Mouse (Mus musculus): Measurements from ENCODE around the gene Rpl10l. TPM values are rescaled to one million over a fixed set of nuclear protein-coding genes. Genes with fewer than 3 reads are reported as not detected.

The Rpl10l gene
- not detected for total RNA-seq (2021)
- long read RNA-seq, experiment 1: 0 reads
- long read RNA-seq, experiment 2: 0 reads

DNA sequence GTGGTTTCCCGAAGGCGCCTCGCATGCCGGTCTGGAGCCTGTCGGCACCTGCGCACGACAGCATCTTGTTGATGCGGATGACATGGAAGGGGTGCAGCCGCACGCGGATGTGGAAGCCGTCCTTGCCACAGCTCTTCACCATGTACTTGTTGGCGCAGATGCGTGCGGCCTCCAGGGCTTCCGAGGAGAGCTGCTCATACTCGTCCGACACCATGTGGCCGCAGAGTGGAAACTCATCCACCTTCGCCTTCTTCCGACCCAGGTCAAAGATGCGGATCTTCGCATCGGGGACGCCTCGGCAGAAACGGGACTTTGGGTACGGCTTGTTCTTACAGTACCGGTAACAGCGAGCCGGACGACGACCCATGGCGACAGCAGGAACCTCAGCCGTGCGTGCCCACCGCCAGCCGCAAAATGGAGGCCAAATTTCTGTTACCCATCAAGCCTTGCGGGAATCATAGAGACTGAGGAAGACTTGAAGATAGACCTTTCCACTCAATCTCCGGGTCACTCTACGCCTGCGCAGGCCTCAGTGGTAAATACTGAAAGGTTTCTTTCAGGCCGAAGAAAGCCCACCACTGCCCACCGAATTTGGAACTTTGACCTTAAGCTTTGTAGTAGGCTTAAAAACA is at the start of gene Rpl10l:
Gene Rpl10l (minus strand): TSS at position 411 of the 632 bp plus-strand sequence.
- no peak for DNase-seq (ENCODE audit: low spot score in 2 of 2)

DNA sequence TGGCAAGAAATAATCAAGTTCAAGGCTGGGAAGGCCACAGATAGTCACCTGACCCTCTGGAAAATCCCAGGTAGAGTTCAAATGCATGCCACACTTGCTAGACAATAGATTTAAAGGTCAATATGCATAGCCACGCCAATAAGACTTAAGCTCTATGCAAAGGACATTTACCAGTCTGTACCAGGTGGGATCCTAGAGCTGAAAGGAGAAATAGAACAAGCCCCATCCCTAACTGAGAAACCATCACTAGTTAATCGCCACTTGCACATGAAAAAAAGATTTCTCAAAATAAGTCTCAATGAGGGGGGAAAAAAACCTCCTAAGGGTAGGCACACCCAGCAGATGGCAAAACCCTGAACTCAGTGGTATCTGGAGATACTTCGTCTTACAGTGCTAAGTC is 8.3 kb downstream of the Rpl10l start:
- DNase-seq (ENCODE audit: low spot score in 2 of 2): no peak

- DNase-seq (ENCODE audit: low spot score in 2 of 2): no peak
Observed at GRCm38 (mm10) chr12:66245461-66246099, 38.6 kb downstream of the Rpl10l start.

- DNase-seq (ENCODE audit: low spot score in 2 of 2): no peak
Observed at GRCm38 (mm10) chr12:66234158-66234557, 50.0 kb downstream of the Rpl10l start.
